Mouse (Mus musculus) yolk sac, embryonic 10.5 days (tissue): ENCODE measurements around the gene Car12.
A peak's percentile ranks its signal among the peaks of the same experiment; 100 is the strongest.

ENCODE experiments used
- DNase-seq: peaks from one replicate; pipeline ENCODE4 v3.0.0-alpha.2; 2017; ENCODE audit warnings: low spot score

Car12 gene

GRCm38 (mm10) chr9:66710626-66711025, 2.9 kb upstream of the Car12 start:
- DNase-seq: no peak

GRCm38 (mm10) chr9:66714022-66714515, 583 bp downstream of the Car12 start:
- DNase-seq: no peak

- DNase-seq: no peak
These were observed 1.9 kb downstream of the Car12 start for GRCm38 (mm10) chr9:66715361-66715760.

GRCm38 (mm10) chr9:66716533-66716932, 3.0 kb downstream of the Car12 start:
- DNase-seq: no peak

- DNase-seq: no peak
These were observed 7.4 kb downstream of the Car12 start for GRCm38 (mm10) chr9:66720686-66721450.

GRCm38 (mm10) chr9:66722187-66722868, 8.8 kb downstream of the Car12 start:
- no peak for DNase-seq

GRCm38 (mm10) chr9:66722869-66723272, 9.4 kb downstream of the Car12 start:
- DNase-seq: no peak

GRCm38 (mm10) chr9:66725591-66725990, 12.1 kb downstream of the Car12 start:
- DNase-seq: no peak

- no peak for DNase-seq
These were observed 13.8 kb downstream of the Car12 start for GRCm38 (mm10) chr9:66727333-66727732.

- DNase-seq: no peak
These were observed 17.1 kb downstream of the Car12 start for GRCm38 (mm10) chr9:66730556-66730955.

- no peak for DNase-seq
These were observed 17.8 kb downstream of the Car12 start for GRCm38 (mm10) chr9:66731284-66731683.

- no peak for DNase-seq
These were observed 19.6 kb downstream of the Car12 start for GRCm38 (mm10) chr9:66732791-66733691.

GRCm38 (mm10) chr9:66734568-66734967, 21.1 kb downstream of the Car12 start:
- peak; percentile 86 for DNase-seq

GRCm38 (mm10) chr9:66735122-66735521, 21.6 kb downstream of the Car12 start:
- no peak for DNase-seq

GRCm38 (mm10) chr9:66736016-66736415, 22.5 kb downstream of the Car12 start:
- DNase-seq: peak; percentile 65

- DNase-seq: peak; percentile 80
These were observed 23.1 kb downstream of the Car12 start for GRCm38 (mm10) chr9:66736551-66736950.

GRCm38 (mm10) chr9:66739516-66739915, 26.0 kb downstream of the Car12 start:
- DNase-seq: no peak

- no peak for DNase-seq
These were observed 31.0 kb downstream of the Car12 start for GRCm38 (mm10) chr9:66744531-66744930.

GRCm38 (mm10) chr9:66748390-66748789, 34.9 kb downstream of the Car12 start:
- DNase-seq: no peak

- no peak for DNase-seq
These were observed 39.4 kb downstream of the Car12 start for GRCm38 (mm10) chr9:66752849-66753248.

GRCm38 (mm10) chr9:66760991-66761390, 47.5 kb downstream of the Car12 start:
- no peak for DNase-seq

- no peak for DNase-seq
These were observed 55.2 kb downstream of the Car12 start for GRCm38 (mm10) chr9:66768721-66769120.
